Mouse (Mus musculus) cerebellum, adult 8-10 months (tissue): ENCODE measurements at regions not wholly inside any gene's neighbourhood (a gene's known extent, or its start where the extent isn't known, plus 50 kb on each side); places are given as distances from the start of the nearest gene placed in this dataset.
A peak's percentile ranks its signal among the peaks of the same experiment; 100 is the strongest.

Experiments
- DNase-seq: peaks from one replicate; pipeline ENCODE4 v3.0.0; 2022

DNA sequence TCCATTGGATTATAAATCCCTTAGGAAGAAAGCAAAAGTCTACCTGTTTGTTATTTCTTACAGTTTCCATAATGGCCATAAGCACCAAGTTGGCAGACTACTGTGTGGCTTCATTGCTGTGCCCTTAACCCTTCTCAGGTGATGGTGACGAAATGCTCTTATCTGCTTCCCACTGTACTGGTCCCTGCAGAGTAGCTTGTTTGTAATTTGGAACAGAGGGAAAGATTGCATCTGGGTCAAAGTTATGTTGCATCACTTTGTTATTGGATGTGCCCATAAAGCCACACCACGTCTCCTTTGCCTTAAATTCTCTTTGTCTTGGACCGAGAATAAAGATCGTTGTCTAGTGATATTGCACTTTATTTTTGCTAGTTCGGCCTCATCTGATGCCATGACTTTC is 615.9 kb downstream of the Nfib start:
- no peak for DNase-seq

DNA sequence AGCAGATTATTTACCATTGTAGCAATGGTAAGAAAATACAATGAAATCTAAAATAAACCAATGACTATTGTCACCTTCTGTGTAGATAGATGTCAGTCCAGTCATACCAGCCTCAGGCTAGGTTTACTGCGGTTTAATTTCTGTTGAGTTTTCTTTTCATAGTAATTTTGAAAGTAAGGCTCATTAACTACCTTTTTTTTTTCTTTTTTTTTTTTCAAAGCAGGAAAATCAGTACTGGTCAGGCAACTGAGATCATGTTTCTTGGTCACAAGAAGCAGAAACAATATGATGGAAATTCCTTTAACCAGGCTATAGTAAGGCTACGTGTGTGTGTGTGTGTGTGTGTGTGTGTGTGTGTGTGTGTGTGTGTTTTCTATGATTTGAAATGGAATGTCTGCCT is 622.0 kb downstream of the Nfib start:
- no peak for DNase-seq

DNA sequence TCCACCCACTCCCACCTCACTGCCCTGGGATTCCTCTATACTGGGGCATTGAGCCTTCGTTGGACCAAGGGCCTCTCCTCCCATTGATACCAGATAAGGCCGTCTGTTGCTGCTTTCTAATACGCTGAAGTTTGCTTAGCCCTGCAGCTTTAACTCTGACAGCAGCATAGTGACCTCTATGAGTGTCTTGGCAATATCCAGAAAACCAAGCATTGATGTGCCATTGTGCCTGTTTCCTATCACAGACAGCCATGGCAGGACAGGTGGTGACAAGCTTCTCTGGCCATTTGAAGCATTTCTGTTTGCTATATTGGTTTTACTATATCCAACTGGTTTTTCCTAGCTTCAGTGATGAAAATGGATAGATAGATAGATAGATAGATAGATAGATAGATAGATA is 625.4 kb upstream of the Mpdz start:
- no peak for DNase-seq

DNA sequence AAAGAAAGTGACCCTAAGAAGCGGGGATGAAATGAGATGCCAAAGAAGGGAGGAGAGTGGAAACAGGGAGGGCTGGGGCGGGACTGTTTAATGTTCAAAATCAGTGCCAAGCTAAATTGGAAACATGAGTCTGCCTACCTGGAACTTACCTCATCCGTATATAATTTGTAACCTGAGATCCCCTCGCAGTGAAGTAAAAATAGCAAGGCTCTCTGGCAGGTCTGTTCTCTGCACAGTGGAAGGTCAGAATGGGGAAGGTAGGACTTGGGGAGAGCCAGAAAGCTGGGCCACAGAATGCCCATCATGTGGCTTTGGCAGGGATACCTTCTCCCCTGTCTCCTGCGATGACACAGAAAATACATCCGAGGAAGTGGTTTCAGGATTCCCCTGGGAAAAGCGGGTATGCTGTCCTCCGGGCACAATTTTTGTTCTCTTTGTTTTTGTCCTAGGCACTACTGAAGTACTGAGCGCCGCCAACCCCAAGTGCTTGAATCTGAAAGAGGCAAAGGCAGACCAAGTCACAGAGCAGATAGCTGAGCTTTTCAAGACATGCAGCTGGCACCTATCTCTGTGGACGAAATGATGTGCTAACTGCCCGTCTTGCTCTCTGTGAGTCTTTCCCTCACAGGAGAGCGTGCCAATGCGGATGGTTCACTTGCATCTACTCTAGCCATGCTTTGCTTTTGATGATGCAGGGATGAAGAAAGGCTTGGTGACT is 623.2 kb upstream of the Mpdz start:
- peak; percentile 60 for DNase-seq

DNA sequence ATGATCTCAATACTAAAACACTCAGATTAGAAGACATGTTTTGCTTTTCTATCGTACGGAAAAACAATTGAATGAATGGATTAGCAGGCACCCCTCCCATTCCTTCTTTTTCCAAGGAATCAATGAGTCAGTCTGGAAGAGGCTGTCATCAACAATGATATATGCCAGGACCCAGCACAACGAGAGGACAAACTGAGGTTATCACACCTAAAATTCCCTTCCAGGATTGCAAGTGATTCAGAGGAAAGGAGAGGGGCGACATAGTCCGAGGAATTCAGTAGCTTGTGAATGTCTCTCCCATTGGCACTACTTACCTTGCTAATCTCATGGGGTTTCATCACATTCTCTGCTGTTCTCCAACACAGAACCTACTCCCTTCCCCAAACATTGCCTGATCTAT is 620.1 kb upstream of the Mpdz start:
- no peak for DNase-seq

DNA sequence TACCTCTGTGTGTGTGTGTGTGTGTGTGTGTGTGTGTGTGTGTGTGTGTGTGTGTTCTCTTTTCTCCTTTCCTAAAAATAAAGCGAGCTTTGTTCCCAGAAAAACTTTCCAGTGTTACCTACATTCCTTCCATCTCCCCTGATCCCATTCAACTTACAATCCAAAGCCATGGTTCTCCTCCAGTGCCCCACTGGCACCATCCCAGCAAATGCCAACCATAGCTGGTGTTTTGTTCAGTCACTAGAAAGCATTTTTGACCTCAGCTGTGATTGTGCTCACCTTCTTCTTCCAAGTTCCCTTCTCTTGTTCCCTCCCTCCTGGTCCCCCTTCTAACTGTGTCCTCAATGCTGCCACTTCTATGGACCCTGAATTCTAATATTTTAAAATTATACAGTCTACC is 614.1 kb upstream of the Mpdz start:
- no peak for DNase-seq

DNA sequence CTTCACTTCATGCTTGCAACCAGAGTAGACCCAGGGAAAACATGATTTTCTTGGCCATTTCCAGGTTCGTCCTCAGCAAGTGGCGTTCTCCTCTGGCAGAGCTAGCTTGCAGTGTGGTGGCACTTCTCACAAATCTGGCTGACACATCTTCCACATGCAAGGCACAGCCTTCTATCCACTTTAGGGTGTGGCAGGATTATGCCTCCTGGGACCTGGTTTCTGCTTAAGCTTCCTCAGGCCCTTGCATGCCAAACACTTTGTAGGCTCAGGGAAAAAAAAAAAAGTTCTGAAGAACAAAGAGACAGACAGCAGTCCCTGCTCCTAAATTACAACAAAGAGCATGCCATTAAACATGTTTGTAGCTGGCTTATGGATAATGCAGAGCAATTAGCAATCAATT is 605.6 kb upstream of the Mpdz start:
- DNase-seq: no peak

DNA sequence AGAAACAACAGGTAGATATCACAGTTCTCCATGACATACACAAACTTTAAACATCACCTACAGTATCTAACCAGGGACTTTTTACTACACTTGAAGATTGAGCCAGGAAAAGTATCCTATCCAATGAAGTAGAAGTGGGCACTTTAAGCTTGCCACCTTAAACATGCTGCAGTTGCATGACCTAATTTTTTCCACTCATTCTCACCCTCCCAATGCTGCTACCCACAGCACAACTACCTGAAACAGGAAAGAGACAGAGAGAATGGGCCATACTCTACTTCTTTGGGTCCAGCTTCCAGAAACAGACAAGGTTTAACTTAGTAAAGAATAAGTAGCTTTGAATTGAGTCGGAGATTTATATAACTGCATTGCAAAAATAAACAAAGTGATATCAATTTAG is 594.9 kb upstream of the Mpdz start:
- DNase-seq: no peak

DNA sequence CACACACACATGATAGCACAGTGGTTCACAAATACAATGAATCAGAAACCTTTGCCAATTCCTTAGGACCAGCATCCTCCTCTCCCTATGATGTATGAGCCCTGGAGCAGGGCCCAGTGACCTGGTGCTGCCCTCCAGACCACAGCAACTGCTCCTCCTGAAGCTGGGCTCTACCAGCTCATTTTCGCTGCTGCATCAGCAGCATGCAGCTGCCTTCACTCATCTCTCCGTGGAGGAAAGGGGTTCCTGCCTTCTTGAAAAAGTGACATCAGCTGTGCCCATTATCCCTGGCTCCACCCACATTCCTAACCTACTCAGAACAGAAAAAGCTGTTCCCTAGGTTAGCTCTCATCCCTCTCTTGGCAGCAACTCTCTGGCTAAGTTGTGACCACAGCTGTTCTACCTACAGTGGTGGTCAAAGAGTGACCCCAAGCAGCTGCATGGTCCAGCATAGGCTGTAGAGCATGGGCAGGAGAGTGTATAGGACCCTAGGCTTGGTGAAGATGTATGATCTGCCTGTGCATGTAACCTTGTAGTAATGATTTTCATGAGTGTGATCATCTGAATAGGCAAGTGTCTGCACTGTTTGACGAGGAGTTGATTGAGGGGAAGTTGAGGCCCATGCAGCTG is 592.6 kb upstream of the Mpdz start:
- DNase-seq: no peak

DNA sequence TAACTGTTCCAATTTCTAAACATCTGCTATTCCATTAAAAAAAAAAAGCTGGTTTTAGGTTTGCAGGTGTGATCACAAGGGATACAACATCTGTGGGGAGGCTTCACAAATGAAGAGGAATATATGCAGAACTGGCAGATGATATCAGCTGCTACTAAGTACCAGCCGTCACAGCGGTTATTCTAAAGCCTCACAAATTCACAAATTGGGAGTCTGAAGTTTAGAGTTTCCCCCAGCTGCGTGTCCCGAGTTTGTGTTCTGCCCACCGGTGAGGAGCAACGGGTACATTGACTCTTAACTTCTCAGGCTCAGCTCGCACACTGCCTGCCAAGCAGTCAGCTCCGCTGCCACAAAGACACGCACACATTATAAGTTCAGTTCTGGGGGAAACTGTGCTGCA is 586.6 kb upstream of the Mpdz start:
- no peak for DNase-seq

DNA sequence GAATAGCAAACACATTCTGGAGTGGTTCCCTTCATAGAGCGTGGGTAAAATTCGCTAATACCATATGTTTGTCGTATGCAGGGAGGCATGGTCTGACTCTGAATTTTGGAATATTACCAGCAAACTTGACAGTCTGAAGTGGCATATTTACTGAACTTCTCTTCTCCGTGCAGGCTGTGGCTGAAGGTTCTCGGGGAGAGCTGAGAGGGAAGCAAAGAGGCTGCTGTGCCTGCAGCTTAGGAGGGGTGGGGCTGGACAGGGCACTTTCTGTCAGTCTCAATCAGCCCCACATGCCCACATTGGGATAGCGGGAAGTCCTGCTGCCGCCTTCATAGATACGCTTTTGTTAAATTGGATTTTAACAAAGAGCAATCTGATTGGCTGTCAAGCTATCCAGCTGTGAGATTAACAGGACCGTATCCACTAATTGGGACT is 584.8 kb upstream of the Mpdz start:
- no peak for DNase-seq

DNA sequence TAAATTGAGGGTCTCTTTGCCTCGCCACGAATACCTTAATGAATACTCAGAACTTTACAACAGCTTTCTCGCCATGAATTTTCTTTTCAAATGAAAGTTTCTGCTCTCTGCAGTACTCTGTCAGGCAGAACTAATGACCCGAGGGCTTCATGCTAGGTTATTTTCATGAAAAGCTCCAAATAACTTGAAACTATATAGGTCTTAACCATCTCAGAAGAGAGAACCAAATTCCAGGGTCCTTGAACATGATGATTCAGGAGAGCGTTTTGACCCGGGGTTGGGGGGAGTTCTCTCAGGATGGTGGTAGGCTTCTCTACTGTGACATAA is 558.8 kb upstream of the Mpdz start:
- DNase-seq: no peak

DNA sequence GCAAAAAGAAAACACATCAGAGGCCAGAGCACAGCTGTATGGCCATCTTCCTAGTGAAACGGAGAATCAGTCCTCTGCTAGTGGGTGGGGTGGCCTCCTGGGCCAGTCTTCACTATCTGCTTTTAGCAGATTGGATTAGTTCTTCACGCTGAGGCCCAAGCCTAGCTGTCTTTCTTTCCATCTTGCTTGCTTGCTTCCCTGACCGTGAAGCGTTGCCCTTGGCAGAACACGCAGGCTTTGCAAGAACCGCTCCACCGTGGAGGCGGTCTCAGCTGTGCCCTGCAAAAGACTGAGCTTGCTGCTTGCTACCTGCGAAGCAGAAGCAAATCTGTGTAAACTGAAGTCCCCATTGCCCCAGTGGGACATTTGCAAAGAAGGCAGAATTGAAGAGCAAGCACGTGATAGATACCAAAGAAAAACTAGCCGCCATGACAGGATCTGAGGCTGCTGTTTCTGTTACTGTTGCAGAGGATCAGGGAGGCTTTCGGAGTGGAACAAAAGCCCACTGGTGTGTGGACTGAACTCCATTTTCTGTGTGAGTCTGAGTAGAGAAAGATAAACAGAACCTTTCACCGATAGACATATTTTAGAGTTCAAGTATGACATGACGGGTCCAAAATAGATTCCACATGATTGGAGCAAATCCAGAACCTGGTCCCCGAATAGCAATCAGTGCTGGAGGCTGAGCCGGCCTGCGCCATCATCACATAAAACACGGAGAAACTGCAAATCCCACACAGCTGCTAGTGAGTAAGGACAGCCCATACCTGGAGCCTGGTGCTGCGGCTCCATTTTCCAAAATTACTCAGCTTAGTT is 558.2 kb upstream of the Mpdz start:
- DNase-seq: no peak

DNA sequence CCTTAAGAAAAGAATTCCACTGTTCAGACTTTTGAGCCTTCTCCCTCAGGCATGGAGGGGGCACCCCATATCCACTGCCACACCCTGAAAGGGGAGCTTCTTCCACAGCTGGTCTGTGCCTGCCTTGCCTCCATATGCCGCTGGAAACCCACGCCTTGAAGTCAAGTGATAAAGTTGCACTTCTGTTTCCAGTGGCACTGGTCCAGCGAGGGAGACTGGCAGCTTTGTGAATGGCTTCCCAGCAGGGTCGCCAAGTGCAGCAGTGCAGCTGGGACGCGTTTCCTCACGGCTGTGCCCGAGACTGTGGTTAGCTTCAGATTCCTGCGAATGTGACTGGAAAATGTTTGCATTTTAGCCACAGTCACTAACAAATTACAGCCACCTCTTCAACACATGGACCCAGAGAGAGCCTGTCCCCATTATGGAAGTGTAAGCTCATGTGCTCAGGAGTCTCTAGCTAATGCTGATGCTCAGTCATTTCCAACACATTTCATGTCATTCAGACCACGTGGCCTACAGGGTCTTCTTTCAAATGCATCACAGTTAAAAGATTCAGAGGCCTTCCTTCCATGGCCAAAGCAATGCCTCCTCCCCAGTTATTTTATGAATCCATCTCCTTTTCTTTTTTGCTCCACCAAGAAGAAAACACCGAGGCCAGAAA is 557.2 kb upstream of the Mpdz start:
- DNase-seq: no peak

DNA sequence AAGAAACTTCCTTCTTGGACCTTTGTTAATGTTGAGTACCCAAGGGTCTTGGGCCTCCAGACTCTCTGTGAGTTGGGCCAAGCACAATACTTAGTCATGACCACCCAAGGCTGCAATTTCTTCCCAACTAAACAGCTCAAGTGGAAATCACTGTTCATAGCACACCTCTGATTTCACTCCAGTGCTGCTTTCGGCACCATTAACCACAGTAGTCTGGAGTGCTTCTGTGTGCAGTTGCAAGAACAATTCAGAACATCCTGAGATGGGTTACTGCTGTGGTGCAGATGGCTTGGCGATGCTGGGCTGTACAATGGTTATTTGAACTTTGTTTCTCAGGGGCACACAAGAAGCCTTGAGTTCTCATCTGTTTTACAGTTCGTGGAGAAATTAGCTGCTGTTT is 556.5 kb upstream of the Mpdz start:
- DNase-seq: no peak

DNA sequence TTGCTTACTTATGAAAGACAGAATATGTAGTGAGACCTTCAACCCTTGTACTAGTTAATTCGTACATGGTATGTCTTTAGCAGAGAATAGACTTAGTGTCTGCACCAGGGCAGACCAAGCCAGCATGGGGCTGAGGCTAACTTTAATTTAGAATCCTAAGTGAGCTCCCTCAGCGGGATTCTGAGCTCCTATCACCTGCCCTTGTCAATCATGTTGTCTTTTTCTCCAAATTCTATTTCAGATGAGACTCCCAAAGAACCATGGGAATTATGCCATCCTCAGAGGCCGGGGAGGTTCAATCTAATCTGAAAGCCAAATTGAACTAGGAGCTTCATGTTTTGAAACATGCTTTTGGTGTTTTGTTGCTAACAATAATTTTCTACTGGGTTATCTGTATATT is 553.8 kb upstream of the Mpdz start:
- DNase-seq: no peak

DNA sequence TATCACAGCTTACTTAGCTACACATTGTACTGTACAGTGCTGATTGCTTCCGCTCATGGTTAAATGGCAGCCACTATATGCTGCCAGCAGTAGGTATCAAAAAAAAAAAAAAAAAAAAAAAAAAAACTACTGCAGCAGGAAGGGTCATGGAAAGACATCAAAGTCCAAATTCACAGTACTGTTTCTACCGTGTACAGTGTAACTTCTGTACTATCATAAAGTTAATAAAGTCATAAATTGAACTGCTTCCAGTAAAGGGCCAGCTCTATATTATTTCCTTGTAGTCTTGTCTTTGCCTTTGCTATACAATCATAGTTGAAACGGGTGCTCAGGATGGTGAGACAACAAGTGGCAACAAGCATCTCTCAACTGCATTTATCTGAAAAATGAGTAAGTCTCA is 552.6 kb upstream of the Mpdz start:
- DNase-seq: no peak

DNA sequence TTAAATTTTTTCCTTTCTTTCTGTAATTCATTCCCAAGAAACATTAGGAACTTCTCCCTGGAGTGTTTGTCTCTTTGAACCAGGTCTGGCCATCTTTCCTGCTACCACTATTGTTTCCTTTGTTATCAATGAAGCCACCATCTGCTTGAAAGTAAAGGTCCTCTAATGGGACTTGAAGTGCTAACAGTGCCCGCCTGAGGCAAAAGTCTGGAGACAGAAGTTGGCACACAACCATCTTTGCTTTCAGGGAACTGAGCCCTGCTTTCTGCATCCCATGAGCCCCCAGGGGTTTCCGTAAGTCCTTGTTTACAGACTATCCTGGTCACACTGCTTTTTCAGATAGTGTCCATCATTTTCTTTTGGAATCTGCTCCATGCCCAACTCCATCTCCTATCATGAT is 546.2 kb upstream of the Mpdz start:
- DNase-seq: no peak

DNA sequence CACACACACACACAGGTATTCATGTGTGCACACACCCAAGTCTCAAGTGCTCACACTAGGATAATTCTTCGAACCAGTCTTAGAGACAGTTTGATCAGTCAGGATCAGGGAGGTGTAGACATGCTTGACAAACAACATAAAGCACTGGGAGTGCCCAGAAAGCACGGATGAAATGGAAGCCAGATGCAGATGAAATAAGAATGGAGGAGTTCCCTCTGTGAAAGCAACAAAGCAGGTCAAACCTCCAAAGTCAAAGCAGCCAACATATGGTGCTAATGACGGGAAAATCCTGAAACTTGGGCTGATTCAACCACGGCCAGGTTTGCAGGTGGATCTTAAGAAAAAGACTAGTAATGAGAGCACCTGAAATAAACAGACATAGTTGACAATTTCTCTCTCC is 544.0 kb upstream of the Mpdz start:
- no peak for DNase-seq

DNA sequence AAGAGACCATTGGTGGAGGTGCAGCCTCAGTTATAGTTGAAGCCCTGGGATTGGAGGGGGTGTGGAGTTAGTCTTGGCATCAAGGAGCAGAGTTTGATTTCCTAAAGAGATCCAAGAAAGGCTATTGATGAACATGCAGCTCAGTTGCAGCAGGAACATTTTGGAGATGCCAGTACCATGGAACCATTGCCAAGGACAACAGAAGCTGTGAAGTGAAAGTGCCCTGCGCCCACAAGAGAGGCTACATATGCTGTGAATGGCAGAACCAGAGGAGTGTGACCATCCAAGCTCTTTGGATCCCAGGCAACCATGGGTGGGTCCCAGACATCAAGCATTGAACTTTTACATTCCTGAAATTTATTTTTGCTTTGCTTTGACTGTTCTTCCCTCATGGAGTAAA is 539.2 kb upstream of the Mpdz start:
- no peak for DNase-seq

DNA sequence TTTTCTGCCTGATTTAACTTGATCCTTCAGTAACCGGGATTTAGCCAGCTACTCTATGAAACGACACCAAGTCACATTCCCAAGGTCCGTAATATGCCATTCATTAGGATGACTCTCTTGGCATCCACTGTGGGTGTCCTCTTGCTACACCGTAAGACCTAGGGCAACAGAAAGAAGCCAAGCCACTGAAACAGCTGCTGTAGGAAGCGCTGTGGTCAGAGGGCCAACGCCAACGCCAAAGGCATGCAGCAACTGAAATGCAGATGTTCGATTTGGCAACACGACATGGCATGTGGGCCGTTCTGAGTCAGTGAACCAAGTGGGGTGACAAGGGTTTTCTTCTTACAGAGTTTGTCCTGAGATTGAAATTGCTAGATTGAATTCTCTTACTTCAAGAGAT is 527.9 kb upstream of the Mpdz start:
- DNase-seq: no peak

DNA sequence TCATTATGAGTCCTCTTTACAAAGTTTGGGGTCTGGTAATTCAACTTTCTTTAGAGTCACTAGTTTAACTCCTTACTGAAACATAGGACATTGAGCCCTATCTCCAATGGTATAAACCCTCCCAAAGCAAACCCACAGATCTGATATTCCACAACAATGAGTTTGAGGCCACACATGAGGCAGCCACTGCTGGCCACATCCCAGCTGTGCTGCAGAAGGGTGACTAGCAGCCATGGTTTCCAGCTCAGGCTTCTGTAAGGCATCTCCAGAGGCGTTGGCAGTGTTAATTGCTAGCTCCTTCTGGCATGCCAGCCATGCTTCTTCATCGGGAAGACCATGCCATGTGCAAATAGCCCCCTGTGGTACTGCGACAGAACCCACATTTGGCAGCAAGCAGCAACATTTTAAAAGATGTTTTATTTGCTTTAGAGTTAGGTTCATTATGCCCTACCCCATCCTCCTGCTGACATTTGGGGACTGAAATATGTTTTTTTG is 527.1 kb upstream of the Mpdz start:
- no peak for DNase-seq

DNA sequence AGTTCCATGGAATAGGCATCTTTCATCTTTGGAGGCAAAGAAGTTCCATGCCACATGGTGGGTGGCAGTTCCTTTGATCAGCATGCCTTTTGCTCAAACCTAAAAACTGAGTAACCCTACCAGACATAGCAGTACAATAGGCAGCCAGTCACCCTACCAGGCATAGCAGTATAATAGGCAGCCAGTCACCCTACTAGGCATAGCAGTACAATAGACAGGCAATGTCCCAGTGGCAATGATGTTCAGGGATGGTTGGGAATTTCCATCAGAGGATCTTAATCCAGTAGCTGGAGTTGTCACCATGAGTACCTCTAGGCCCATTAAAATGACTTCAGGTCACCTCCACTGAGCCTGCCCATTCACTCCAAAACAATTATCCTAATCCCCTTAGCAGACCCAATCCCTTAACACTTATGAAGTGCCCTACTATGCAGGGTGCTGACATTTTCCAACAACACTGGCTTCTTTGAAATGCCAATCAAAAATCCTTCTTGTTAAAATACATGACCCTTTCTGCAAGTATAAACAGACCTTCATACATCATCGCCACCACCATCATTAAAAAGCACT is 523.5 kb upstream of the Mpdz start:
- DNase-seq: no peak
